Mouse (Mus musculus) liver, postnatal 0 days (tissue): ENCODE results near the gene Rnf103.

Experiments
- CTCF ChIP-seq: sonication (generic); IDR thresholded peaks from 2 replicates; pipeline ENCODE4 v1.5.1; 2016; ENCODE audit warnings: antibody characterized with exemption, low read depth
- EP300 ChIP-seq: IDR thresholded peaks from 2 replicates; pipeline ENCODE4 v1.6.1; 2016; ENCODE audit warnings: antibody characterized with exemption, low read depth, mild to moderate bottlenecking

DNA sequence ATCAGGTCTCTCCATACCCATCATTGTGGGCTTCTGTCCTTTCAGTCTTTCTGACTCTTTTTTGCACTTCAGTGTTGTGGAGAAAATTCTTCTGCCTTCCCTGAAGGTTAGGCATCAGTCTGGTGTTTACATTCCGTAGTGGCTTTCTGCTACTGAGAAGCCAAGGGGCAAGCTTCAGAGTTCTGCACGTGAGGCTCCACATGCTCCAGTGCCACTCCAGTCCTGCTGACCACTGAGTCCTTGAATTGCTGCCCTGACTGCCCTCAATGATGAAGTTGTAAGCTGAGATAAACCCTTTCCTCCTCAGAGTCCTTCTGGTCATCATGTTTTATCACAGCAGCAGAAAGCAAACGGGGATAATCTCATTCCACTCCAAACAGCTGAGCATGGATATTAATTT, 24.4 kb upstream of the Rnf103 start:
- no peak for TF ChIP-seq EP300
- TF ChIP-seq CTCF, result no peak
